Mouse (Mus musculus) erythroblast, embryonic 14.5 days (primary cell): ENCODE measurements around the gene En2. TPM values are rescaled to one million over a fixed set of nuclear protein-coding genes. Genes with fewer than 3 reads are reported as not detected.

Source experiments
- H3K27me3 ChIP-seq: 2 replicates; pipeline ENCODE4 v1.6.1; 2012; ENCODE audit warnings: inconsistent platforms; ENCODE audit not compliant: control insufficient read depth
- H3K36me3 ChIP-seq: 2 replicates; pipeline ENCODE4 v1.6.1; 2012; ENCODE audit warnings: mild to moderate bottlenecking, inconsistent platforms; ENCODE audit not compliant: control insufficient read depth
- H3K4me1 ChIP-seq: 2 replicates; pipeline ENCODE4 v1.6.1; 2012; ENCODE audit warnings: inconsistent platforms; ENCODE audit not compliant: control insufficient read depth
- H3K4me3 ChIP-seq: replicated peaks from 2 replicates; pipeline ENCODE3; 2012; ENCODE audit warnings: moderate library complexity, mild to moderate bottlenecking, inconsistent platforms
- H3K9me3 ChIP-seq: 2 replicates; pipeline ENCODE4 v1.6.1; 2012; ENCODE audit warnings: low read length, inconsistent platforms, mixed read lengths; ENCODE audit not compliant: control insufficient read depth
- GATA1 ChIP-seq: IDR thresholded peaks from 2 replicates; pipeline ENCODE4 v1.6.1; 2012; ENCODE audit warnings: low read length, inconsistent platforms, mixed read lengths
- TAL1 ChIP-seq: IDR thresholded peaks from 3 replicates; pipeline ENCODE4 v1.6.1; 2012; ENCODE audit warnings: low read length, inconsistent platforms, mixed read lengths
- polyA plus RNA-seq: library from polyadenylated mRNA; stranded (reverse); fragments of >175 nt; gene quantifications from 2 replicates; pipeline ENCODE4 v1.2.3, GENCODE M21; 2012

The En2 gene
- polyA plus RNA-seq, 1 experiment, result not detected

DNA sequence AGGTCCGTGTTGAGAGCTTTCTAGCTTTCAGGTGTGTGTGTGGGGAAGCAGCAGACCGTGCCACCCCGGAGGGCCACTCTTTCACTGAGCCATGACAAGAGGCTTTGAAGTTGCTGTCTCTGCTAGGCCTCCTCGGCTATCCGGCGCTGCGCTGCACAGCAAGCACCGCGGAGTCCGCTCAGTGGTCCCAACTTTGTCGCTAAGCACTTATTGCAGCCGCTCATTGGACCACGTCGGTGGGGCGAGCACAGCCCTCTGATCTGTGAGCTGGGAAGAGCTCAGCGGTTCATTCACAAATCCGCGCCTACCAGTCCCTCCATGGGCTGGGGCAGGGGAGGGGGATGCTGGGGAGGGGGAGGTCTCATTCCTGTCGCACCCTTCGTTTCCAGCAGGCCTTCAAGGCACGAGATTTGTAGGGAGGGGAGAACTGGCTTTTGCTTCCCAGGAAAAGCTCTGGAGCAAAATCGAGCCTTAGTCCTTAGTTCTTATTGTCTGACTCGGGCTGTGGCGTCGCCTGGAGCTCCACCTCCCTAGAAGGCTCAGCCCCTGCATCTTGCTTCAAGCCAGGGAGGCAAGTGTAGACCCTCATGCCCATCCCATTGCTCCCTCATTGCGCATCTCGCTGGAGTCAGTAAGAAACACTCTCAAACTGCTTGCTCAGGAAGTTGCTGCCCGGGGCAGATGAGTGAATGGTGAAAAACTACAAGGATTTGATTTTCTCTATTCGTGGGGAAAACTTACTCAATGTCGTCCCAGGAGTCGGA lies 7.0 kb upstream of the En2 start:
- Histone ChIP-seq H3K4me1 (no peaks in the 10 kb centered on the region), H3K27me3 (peaks cover 77% of the 10 kb centered on the region), H3K36me3 (no peaks in the 10 kb centered on the region), H3K4me3 (no peak overlapping the region), H3K9me3 (no peaks in the 10 kb centered on the region)
- TF ChIP-seq GATA1 (no peak), TAL1 (no peak)

DNA sequence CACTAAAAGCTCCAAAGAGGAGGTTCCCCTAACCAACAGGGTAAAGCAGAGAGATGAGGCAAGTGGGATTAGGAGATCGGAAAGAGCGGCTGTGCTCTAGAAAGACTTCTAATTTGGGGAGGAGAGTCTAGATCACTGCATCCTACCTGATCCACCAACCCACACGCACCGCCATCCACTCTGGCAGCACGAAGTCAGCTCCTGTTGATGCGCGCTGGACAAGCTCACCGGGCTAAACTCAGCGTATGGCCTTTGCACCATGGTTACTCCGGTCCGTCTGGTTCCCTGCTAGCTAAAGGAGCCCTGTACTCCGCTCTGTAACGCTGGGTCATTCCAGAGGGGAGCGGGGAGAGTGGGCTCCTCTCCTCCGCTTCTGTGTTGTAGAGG lies 6.4 kb upstream of the En2 start:
- Histone ChIP-seq H3K27me3 (peaks cover 82% of the 10 kb centered on the region), H3K36me3 (no peaks in the 10 kb centered on the region), H3K9me3 (no peaks in the 10 kb centered on the region), H3K4me3 (no peak overlapping the region), H3K4me1 (no peaks in the 10 kb centered on the region)
- TF ChIP-seq TAL1 (no peak), GATA1 (no peak)

DNA sequence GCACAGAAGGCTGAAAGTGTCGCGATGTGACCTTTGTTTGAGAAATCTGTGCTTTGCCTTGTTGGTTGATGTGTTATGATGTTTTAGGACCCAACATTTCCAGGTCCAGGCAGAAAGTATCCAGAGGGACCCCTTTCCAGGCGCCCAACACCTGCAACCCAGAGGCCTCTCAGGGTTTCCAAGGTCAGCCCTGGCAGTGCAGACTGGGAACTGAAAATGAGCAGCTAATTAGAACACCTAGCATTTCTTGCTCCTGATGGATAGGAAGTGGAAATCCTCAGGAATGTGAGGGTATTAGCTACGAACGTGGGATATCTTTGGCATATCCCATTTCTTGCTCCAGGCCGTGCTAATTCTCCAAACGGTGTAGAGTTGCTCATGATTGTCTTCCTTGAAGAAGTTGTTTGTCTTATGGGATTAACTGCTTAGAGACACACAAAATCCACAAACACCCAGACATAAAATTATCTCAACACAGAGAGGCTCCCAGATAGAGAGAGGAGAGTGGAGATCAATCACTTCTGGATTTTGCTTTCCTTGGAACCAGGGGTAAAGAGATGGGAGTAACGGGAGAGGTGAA lies 5.5 kb upstream of the En2 start:
- Histone ChIP-seq H3K4me1 (no peaks in the 10 kb centered on the region), H3K27me3 (peaks cover 92% of the 10 kb centered on the region), H3K9me3 (no peaks in the 10 kb centered on the region), H3K36me3 (no peaks in the 10 kb centered on the region), H3K4me3 (no peak overlapping the region)
- TF ChIP-seq GATA1 (no peak), TAL1 (no peak)

DNA sequence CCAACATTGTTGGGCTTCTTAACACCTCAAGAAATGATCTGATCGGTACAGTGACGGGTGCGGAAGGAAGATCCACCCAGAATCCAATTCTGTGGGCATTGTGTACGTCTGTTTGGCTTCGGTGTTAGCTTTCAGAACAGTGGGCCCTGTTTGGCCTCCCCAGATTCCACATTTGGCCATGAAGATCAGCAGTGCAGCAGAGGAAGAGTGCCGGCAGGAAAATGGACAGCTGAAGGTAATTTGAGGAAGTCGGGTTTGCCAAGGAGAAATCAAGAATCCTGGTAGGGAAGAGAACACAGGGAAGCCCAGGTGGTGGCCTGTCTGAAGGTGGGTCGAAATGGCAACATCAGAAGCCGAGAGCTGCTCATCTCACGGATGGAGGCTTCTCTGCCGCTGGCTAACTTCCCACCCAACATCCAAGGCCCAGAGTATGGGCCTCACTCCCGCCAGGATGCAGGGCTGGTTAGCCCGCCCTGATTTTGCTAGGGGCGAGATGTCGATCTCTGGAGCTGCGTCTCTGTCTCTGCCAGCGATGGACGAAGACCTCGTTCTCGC lies 4.0 kb upstream of the En2 start:
- Histone ChIP-seq H3K36me3 (no peaks in the 10 kb centered on the region), H3K27me3 (peaks cover 100% of the 10 kb centered on the region), H3K4me3 (no peak overlapping the region), H3K4me1 (no peaks in the 10 kb centered on the region), H3K9me3 (peaks cover 2% of the 10 kb centered on the region; the same call in 1 of the 2 replicates)
- TF ChIP-seq GATA1 (no peak), TAL1 (no peak)

DNA sequence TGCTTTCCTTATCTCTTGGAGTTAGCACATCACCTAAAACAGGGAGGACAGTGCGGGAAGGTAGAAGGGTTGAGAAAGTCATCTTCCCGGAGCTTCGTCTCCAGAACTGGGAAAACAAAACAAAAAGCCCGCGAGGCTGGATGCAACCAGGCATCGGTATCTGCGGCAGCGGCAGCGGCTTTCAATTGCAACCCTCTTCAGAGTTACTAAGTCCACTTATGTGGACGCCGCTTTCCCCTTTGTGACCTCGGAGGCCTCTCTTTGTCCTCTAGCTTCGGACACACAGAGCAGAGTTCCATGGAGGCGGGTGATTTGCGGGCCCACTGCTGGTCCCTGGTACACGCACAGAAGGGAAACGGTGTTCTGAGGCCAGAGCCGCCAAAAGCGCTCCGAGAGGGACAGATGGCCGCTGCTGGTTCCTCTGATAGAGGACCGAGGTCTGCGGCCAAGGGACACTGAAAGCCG lies 3.5 kb upstream of the En2 start:
- TF ChIP-seq GATA1, result no peak
- no peak for TF ChIP-seq TAL1
- no peak overlapping the region for H3K4me3 ChIP-seq
- H3K27me3 ChIP-seq, result peaks cover 100% of the 10 kb centered on the region
- peaks cover 2% of the 10 kb centered on the region; the same call in 1 of the 2 replicates for H3K9me3 ChIP-seq
- no peaks in the 10 kb centered on the region for H3K4me1 ChIP-seq
- H3K36me3 ChIP-seq, result no peaks in the 10 kb centered on the region

- no peak for TF ChIP-seq GATA1
- Histone ChIP-seq H3K27me3 (peaks cover 100% of the 10 kb centered on the region), H3K9me3 (peaks cover 2% of the 10 kb centered on the region; the same call in 1 of the 2 replicates), H3K36me3 (no peaks in the 10 kb centered on the region), H3K4me1 (no peaks in the 10 kb centered on the region), H3K4me3 (no peak overlapping the region)
Measured at GRCm38 (mm10) chr5:28163926-28164325, 1.6 kb upstream of the En2 start.

- H3K4me1 ChIP-seq, result no peaks in the 10 kb centered on the region
- peaks cover 2% of the 10 kb centered on the region; the same call in 1 of the 2 replicates for H3K9me3 ChIP-seq
- H3K36me3 ChIP-seq, result no peaks in the 10 kb centered on the region
- H3K27me3 ChIP-seq, result peaks cover 99% of the 10 kb centered on the region
- H3K4me3 ChIP-seq, result no peak overlapping the region
- TF ChIP-seq TAL1 (no peak), GATA1 (no peak)
Measured at GRCm38 (mm10) chr5:28166256-28167231, 1.1 kb downstream of the En2 start.

DNA sequence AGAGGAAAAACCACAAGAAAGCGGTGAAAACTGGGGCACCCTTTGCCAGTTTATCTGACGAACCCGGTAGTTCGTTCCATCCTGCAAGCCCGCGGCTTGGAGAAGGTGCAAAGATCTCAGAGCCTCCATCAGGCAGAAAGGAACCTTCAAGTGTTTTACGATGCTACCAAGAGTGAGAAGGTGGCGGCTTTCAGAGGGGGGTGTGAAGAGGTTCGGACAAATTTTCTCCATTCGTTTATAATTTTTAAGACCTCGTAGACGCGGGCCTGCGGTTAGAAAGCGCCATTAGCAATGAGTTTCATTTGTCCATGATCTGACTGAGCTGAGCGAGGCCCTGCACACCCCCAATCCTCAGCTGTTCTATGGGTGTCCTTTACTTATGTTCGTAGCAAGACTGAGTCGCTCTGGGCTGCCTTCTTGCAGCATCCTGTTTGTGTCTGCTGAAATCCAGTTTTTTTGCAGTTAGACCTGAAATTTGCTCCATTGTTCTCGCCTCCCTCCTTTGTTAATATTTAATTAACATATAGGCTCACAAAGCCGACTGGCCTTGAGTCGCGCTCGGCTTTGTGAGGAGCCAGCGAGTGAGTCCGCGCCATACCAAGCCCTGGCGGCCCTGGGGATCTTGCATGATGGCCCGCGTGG lies 2.2 kb downstream of the En2 start:
- peaks cover 2% of the 10 kb centered on the region; the same call in 1 of the 2 replicates for H3K9me3 ChIP-seq
- H3K4me1 ChIP-seq, result no peaks in the 10 kb centered on the region
- H3K27me3 ChIP-seq, result peaks cover 99% of the 10 kb centered on the region
- H3K4me3 ChIP-seq, result no peak overlapping the region
- H3K36me3 ChIP-seq, result no peaks in the 10 kb centered on the region
- TF ChIP-seq GATA1, result no peak
- no peak for TF ChIP-seq TAL1
